Mouse (Mus musculus) spleen, adult 2 months (tissue): ENCODE data around the gene Txndc9. TPM values are rescaled to one million over a fixed set of nuclear protein-coding genes. Genes with fewer than 3 reads are reported as not detected.

ENCODE experiments used
- DNase-seq, 2 experiments: peaks; one replicate each; pipeline versions ENCODE4 v3.0.0 to v3.0.0-alpha.2; 2012 to 2021; ENCODE audit warnings: low spot score in 2 of 2, low read depth in 1 of 2
- H3K27ac ChIP-seq: fragments of 200-500 bp; 2 replicates; pipeline ENCODE4 v1.5.1; 2012; ENCODE audit warnings: low read length, inconsistent platforms; ENCODE audit not compliant: insufficient read depth
- H3K27me3 ChIP-seq: fragments of 200-500 bp; 2 replicates; pipeline ENCODE4 v1.6.1; 2012; ENCODE audit warnings: mild to moderate bottlenecking, moderate library complexity, low read length, inconsistent platforms; ENCODE audit not compliant: control insufficient read depth, insufficient read depth
- H3K36me3 ChIP-seq: fragments of 200-500 bp; 2 replicates; pipeline ENCODE4 v1.6.1; 2012; ENCODE audit warnings: mild to moderate bottlenecking, low read length, inconsistent platforms; ENCODE audit not compliant: control insufficient read depth, insufficient read depth
- H3K4me1 ChIP-seq: fragments of 200-500 bp; 2 replicates; pipeline ENCODE4 v1.6.1; 2011; ENCODE audit warnings: inconsistent platforms; ENCODE audit not compliant: control insufficient read depth, insufficient read depth, insufficient read length
- H3K4me3 ChIP-seq: fragments of 200-500 bp; 2 replicates; pipeline ENCODE4 v1.5.1; 2011; ENCODE audit warnings: mild to moderate bottlenecking, inconsistent platforms; ENCODE audit not compliant: insufficient read depth, insufficient read length; ENCODE audit errors: extremely low read depth
- CTCF ChIP-seq: fragments of 200-500 bp; IDR thresholded peaks from 2 replicates; pipeline ENCODE4 v1.5.1; 2011; ENCODE audit warnings: mild to moderate bottlenecking, inconsistent platforms; ENCODE audit not compliant: insufficient read depth, insufficient read length, insufficient replicate concordance; ENCODE audit errors: extremely low read depth
- POLR2A ChIP-seq: fragments of 200-500 bp; IDR thresholded peaks from 2 replicates; pipeline ENCODE4 v1.6.1; 2011; ENCODE audit warnings: low read depth, low read length, inconsistent platforms
- WGBS: fragments of 180-500 bp; shearing (Covaris S2); methylation state at CpG from one replicate; pipeline ENCODE4 v1.1.7; 2018; 5-methylcytosine and 5-hydroxymethylcytosine counted together
- polyA plus RNA-seq: library from polyadenylated mRNA; depleted of rRNA; stranded (reverse); fragments of >200 nt; gene quantifications from 2 replicates; pipeline ENCODE4 v1.2.3, GENCODE M21; 2012

Gene Txndc9
- polyA plus RNA-seq, 1 experiment: 4.9 TPM

DNA sequence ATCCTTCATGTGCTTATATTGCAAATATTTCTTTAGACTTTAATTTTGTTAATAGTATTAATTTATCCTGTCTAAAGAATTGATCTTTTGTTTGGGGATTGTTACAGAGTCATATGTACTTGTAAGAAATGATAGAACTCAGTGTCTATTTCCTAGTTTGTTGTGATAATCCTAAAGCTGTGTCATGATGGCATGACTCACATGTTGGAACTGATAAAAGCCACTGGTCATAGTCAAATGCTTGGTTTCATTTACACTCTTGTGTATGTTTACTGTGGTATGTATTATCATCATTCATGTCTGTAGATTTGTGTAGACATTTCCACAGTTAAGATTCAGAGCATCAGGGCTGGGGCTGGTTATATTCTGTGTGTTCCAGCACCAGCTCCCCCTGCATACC lies 14.8 kb upstream of the Txndc9 start:
- no peak overlapping the region for H3K4me3 ChIP-seq
- H3K27me3 ChIP-seq: no peaks in the 10 kb centered on the region
- TF ChIP-seq POLR2A (no peak), CTCF (no peak)
- no peak for DNase-seq
- H3K27ac ChIP-seq: no peak overlapping the region
- no peaks in the 10 kb centered on the region for H3K36me3 ChIP-seq
- peaks cover 6% of the 10 kb centered on the region; the same call in 1 of the 2 replicates for H3K4me1 ChIP-seq

DNA sequence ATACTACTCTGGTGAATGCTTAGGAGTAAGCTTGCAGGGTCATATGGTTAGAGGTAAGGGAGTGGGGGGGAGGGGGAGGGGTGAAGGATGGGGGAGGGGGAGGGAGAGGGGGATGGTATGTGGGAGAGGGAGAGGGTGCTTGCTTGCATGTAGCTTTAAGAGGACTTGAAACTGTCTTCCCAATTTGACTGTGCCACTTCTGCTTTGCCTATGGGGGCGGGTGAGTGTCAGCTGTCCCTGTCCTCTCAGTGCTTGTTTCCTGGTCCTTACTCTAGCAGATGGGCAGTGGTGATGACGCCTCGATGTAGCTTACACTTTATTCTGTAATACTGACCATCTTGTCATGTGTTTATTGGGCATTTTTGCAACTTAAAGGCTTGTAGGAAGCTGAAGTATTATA lies 14.4 kb upstream of the Txndc9 start:
- H3K4me1 ChIP-seq: peaks cover 6% of the 10 kb centered on the region; the same call in 1 of the 2 replicates
- WGBS: 40% methylated on average over 3 of the region's 3 CpGs

DNA sequence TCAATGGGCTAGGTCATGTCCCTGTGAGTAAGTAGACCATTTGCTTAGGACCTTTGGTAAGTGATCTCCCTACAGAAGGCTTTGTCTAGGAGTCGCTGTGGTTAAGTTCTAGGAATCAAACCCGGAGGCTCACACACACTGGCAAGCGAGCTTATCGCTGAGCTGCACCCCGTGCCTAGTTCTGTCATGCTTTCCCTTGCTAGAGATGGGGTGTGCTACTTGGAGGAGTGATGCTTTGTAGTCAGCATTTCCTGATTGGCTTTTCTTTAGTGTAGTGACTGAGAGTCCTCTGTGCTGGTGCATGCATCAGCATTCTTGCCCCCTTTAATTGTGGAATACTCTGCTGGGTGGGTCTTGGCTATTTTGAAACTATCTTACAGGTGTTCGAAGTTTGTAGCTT lies 14.0 kb upstream of the Txndc9 start:
- WGBS: 47% methylated on average over 6 of the region's 6 CpGs
- peak overlapping the region; percentile 20; the same call in 1 of the 2 replicates for H3K27ac ChIP-seq
- H3K4me1 ChIP-seq: peaks cover 6% of the 10 kb centered on the region; the same call in 1 of the 2 replicates
- H3K4me3 ChIP-seq: no peak overlapping the region
- no peaks in the 10 kb centered on the region for H3K27me3 ChIP-seq
- H3K36me3 ChIP-seq: no peaks in the 10 kb centered on the region
- TF ChIP-seq POLR2A: no peak
- no peak for DNase-seq

More for the DNA sequence above, 14.4 kb upstream of the Txndc9 start:
- Histone ChIP-seq H3K27ac (no peak overlapping the region), H3K36me3 (no peaks in the 10 kb centered on the region), H3K27me3 (no peaks in the 10 kb centered on the region), H3K4me3 (no peak overlapping the region)
- no peak for TF ChIP-seq POLR2A
- DNase-seq: peak; percentile 9 to 46

DNA sequence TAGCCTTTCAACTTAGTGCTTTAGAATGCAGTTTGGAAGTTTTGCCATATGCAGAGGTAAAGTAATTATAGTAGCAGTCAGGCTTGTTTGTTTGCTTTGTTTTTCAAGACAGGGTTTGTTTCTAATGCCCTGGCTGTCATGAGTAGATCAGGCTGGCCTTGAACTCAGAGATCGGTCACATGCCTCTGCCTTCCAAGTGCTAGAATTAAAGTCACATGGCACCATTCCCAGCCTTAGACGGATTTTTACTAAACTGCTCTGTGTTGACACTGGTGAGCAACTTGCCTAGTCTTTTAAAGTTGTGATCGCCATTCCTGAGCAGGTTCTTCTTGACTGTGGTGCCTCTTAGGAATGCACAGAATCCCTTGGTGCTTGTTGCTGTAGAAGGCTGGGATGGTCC lies 9.0 kb upstream of the Txndc9 start:
- no peak for DNase-seq
- Histone ChIP-seq H3K27me3 (no peaks in the 10 kb centered on the region), H3K27ac (no peak overlapping the region), H3K36me3 (no peaks in the 10 kb centered on the region), H3K4me3 (no peak overlapping the region), H3K4me1 (peaks cover 3% of the 10 kb centered on the region; the same call in 1 of the 2 replicates)
- TF ChIP-seq CTCF: no peak
- TF ChIP-seq POLR2A: no peak
- 79% methylated on average over 3 of the region's 3 CpGs for WGBS

DNA sequence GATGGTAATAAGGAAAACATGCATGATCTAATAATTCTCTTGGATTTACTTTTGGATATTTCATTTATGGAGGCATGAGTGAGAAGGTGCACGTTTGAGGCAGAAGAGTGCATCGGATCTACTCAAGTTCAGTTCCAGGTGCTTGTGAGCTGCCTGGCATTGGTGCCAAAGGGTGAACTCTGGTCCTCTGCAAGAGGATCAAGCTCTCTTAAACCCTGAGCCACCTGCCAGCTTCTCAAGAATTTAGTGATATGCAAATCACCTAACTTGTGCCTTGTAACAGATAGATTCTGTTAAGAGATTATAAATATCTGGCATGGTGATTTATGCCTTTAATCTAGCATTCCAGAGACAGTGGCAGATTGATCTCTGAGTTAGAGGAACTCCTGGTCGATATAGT lies 5.4 kb upstream of the Txndc9 start:
- H3K36me3 ChIP-seq: no peaks in the 10 kb centered on the region
- no peak overlapping the region for H3K27ac ChIP-seq
- H3K27me3 ChIP-seq: no peaks in the 10 kb centered on the region
- no peak for TF ChIP-seq POLR2A
- TF ChIP-seq CTCF: no peak
- no peaks in the 10 kb centered on the region; the same call in none of the 2 replicates for H3K4me1 ChIP-seq
- WGBS: 81% methylated on average over 3 of the region's 3 CpGs
- no peak overlapping the region for H3K4me3 ChIP-seq
- DNase-seq: no peak

DNA sequence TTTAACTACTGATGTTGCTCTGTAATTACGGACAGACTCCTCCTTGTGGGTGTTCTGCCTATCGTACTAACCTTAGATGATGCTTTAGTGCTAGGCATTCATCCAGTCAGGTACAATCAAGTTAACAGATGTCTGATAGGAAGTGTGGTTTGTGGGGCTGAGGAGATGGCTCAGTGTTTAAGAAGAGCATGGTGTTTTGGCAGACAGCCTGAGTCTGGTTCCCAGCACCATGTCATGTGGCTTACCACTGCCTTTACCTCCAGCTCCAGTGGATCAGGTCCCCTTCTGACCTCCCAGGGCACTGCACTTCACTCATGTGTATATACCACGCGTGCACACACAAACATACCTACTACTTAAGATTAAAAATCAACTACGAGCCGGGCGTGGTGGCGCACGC lies 4.3 kb upstream of the Txndc9 start:
- no peak for DNase-seq
- Histone ChIP-seq H3K27ac (no peak overlapping the region), H3K4me1 (no peaks in the 10 kb centered on the region; the same call in none of the 2 replicates), H3K4me3 (no peak overlapping the region), H3K27me3 (no peaks in the 10 kb centered on the region), H3K36me3 (no peaks in the 10 kb centered on the region)
- 89% methylated on average over 9 of the region's 9 CpGs for WGBS
- TF ChIP-seq CTCF (no peak), POLR2A (no peak)

DNA sequence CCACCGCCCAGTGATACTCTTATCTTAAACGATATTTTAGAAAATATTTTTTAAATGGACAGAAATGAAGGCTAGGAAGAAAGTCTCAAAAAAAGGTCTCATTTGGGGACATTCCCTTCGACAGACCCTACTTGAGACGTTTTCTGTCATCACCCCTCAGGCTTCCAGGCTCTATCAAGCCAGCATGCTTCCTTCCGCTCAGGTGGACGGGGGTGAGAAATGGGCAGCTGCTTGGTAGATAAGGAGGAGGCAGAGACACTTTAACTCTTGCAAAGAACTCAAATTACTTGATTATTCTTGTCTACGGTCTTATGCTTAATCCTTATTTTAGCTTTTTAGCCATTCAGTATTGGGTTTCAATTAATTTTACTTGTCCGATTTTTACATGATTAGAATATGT lies 3.2 kb upstream of the Txndc9 start:
- H3K4me3 ChIP-seq: no peak overlapping the region
- DNase-seq: no peak
- H3K4me1 ChIP-seq: no peaks in the 10 kb centered on the region; the same call in none of the 2 replicates
- H3K36me3 ChIP-seq: no peaks in the 10 kb centered on the region
- H3K27me3 ChIP-seq: no peaks in the 10 kb centered on the region
- no peak for TF ChIP-seq CTCF
- TF ChIP-seq POLR2A: no peak
- WGBS: 84% methylated on average over 8 of the region's 8 CpGs
- no peak overlapping the region for H3K27ac ChIP-seq
